Mouse (Mus musculus) C2C12 (cell line): ENCODE measurements around the gene Gm9736. TPM values are rescaled to one million over a fixed set of nuclear protein-coding genes. Genes with fewer than 3 reads are reported as not detected.
"Not testable (repeated sequence)": the region's sequence is repeated elsewhere in the genome, so short reads cannot be mapped to it uniquely, and the experiment has no call there.

Experiments used
- H3K27me3 ChIP-seq: one replicate; pipeline ENCODE4 v1.6.1; 2011; ENCODE audit not compliant: control insufficient read depth, insufficient read depth, insufficient read length
- H3K36me3 ChIP-seq: one replicate; pipeline ENCODE4 v1.6.1; 2011; ENCODE audit not compliant: control insufficient read depth, insufficient read depth
- H3K4me3 ChIP-seq: one replicate; pipeline ENCODE4 v1.5.1; 2011; ENCODE audit warnings: mild to moderate bottlenecking, control low read depth; ENCODE audit not compliant: poor library complexity, insufficient read depth, severe bottlenecking
- H3K79me2 ChIP-seq: one replicate; pipeline ENCODE4 v1.6.1; 2011; ENCODE audit not compliant: control insufficient read depth, insufficient read depth
- H3K79me3 ChIP-seq: one replicate; pipeline ENCODE4 v1.6.1; 2011; ENCODE audit warnings: low read depth, control low read depth
- H3ac ChIP-seq: one replicate; pipeline ENCODE3; 2011; ENCODE audit warnings: low read depth; ENCODE audit not compliant: control insufficient read depth, insufficient read length
- CEBPB ChIP-seq: IDR thresholded peaks from one replicate; pipeline ENCODE4 v1.6.1; 2011; ENCODE audit warnings: low read depth, mild to moderate bottlenecking, control low read depth, moderate library complexity
- CTCF ChIP-seq: IDR thresholded peaks from one replicate; pipeline ENCODE4 v1.5.1; 2011; ENCODE audit not compliant: control insufficient read depth, insufficient read depth, insufficient read length
- FOSL1 ChIP-seq: IDR thresholded peaks from one replicate; pipeline ENCODE4 v1.8.0; 2011; ENCODE audit warnings: mild to moderate bottlenecking, low read length; ENCODE audit not compliant: poor library complexity, insufficient read depth, severe bottlenecking
- MAX ChIP-seq: IDR thresholded peaks from one replicate; pipeline ENCODE4 v1.6.1; 2011; ENCODE audit warnings: mild to moderate bottlenecking, control low read depth
- MYOD1 ChIP-seq: IDR thresholded peaks from one replicate; pipeline ENCODE4 v1.6.1; 2011; ENCODE audit warnings: low read depth; ENCODE audit not compliant: control insufficient read depth, insufficient read length
- MYOG ChIP-seq: IDR thresholded peaks from one replicate; pipeline ENCODE4 v1.6.1; 2011; ENCODE audit not compliant: control insufficient read depth, insufficient read length; ENCODE audit errors: extremely low read depth
- USF1 ChIP-seq: IDR thresholded peaks from one replicate; pipeline ENCODE4 v1.6.1; 2011; ENCODE audit warnings: low read depth, mild to moderate bottlenecking, control low read depth, moderate library complexity
- long read RNA-seq, 2 experiments: library from polyadenylated mRNA; unstranded; transcript quantifications; one replicate each; pipeline ENCODE4 v2.0.0; 2019 to 2020
- polyA plus RNA-seq: library from polyadenylated mRNA; unstranded; fragments of >200 nt; fragmentation: generic; extraction: Trizol; gene quantifications from one replicate; pipeline ENCODE4 v1.2.1, GENCODE M21; 2012; ENCODE audit warnings: missing spikeins

Gene Gm9736
- not detected for polyA plus RNA-seq
- long read RNA-seq, experiment 1, result 0 reads
- long read RNA-seq, experiment 2, result 0 reads

DNA sequence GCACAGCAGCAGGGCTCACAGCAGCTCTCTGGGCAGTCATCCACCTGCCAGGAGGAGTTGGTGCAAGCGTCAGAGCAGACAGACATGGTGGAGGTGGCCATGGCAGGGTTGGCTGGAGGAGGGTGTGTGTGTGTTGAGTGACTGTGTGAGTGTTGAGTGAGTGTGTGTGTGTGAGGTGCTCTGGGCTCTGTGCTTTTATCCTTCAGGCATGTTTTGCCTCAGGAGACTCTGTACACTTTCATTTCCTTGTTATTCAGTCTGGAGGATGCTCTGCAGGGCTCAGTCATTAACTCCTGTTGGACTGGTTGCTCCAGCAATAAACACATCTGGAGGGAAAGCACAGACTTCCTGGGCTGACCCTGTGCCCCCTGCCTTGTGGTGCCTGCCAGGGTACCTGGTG lies at the start of gene Gm9736:
Gene Gm9736 (minus strand): TSS at position 101 of the 400 bp plus-strand sequence.
- H3K79me2 ChIP-seq, H3K79me3 ChIP-seq, H3ac ChIP-seq, H3K27me3 ChIP-seq, H3K36me3 ChIP-seq, H3K4me3 ChIP-seq: not testable (repeated sequence)

GRCm38 (mm10) chr10:77798921-77799508 lies 47.9 kb upstream of the Gm9736 start, which contains the start of gene Gm19668:
TSS of gene Gm19668 (minus strand) at chr10:77799133.
- Histone ChIP-seq H3K4me3 (no peak within 1 kb of the TSS), H3K79me2 (no peaks in the 10 kb centered on the region), H3K27me3 (peaks cover 7% of the 10 kb centered on the region), H3ac (no peak within 1 kb of the TSS), H3K36me3 (no peaks in the 10 kb centered on the region), H3K79me3 (no peaks in the 10 kb centered on the region)
- peak; percentile 19 for TF ChIP-seq MYOD1
- no peak for TF ChIP-seq FOSL1

DNA sequence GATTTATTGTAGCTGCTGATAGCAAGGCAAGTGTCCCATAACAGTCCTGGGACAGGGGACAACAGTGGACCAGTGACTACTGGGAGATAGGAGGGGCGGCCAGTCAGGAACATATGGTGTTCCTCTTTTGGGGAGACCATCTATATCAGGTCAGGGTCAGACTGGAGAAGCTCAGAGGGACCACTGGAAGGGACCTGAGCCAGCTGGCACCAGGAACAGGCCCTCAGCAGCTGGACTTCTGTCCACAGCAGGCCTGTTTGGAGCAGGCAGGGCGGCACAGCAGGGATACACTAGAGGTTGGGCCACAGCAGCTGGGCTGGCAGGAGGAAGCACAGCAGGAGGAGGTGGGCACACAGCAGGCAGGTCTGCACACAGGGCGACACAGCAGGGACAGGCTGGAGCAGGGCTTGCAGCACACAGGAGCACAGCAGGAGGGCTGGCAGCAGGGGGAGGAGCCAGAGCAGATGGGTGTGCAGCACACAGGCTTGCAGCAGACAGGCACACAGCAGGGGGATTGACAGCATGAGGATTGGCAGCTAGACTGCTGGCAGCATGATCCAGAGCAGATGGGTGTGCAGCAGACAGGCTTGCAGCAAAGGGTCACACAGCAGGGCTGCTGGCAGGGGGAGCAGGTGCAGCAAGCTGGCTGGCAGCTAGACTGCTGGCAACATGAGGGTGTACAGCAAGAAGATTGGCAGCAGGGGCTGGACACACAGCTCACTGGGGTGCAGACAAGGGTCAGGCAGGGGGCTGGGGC lies 47.2 kb upstream of the Gm9736 start:
- not testable (repeated sequence) for H3K4me3 ChIP-seq, H3K36me3 ChIP-seq, H3K79me3 ChIP-seq, H3ac ChIP-seq, H3K27me3 ChIP-seq, H3K79me2 ChIP-seq

GRCm38 (mm10) chr10:77797677-77798076 lies 46.5 kb upstream of the Gm9736 start:
- Histone ChIP-seq H3K4me3 (no peak overlapping the region), H3K79me2 (no peaks in the 10 kb centered on the region), H3K27me3 (peaks cover 7% of the 10 kb centered on the region), H3ac (no peak overlapping the region), H3K79me3 (no peaks in the 10 kb centered on the region), H3K36me3 (no peaks in the 10 kb centered on the region)
- no peak for TF ChIP-seq MYOG
- TF ChIP-seq MYOD1, result no peak
- TF ChIP-seq FOSL1, result no peak
- no peak for TF ChIP-seq MAX
- TF ChIP-seq USF1, result no peak
- no peak for TF ChIP-seq CTCF
- TF ChIP-seq CEBPB, result no peak

GRCm38 (mm10) chr10:77794976-77795375 lies 43.8 kb upstream of the Gm9736 start, which contains the start of gene Gm9639:
TSS of gene Gm9639 (minus strand) at chr10:77795076.
- H3K36me3 ChIP-seq, result no peaks in the 10 kb centered on the region
- peaks cover 7% of the 10 kb centered on the region for H3K27me3 ChIP-seq
- no peak within 1 kb of the TSS for H3ac ChIP-seq
- TF ChIP-seq USF1 (no peak), FOSL1 (no peak), CEBPB (no peak), MYOG (no peak), MAX (no peak), CTCF (no peak), MYOD1 (no peak)
- no peak within 1 kb of the TSS for H3K4me3 ChIP-seq
- H3K79me3 ChIP-seq, result no peaks in the 10 kb centered on the region
- H3K79me2 ChIP-seq, result no peaks in the 10 kb centered on the region

DNA sequence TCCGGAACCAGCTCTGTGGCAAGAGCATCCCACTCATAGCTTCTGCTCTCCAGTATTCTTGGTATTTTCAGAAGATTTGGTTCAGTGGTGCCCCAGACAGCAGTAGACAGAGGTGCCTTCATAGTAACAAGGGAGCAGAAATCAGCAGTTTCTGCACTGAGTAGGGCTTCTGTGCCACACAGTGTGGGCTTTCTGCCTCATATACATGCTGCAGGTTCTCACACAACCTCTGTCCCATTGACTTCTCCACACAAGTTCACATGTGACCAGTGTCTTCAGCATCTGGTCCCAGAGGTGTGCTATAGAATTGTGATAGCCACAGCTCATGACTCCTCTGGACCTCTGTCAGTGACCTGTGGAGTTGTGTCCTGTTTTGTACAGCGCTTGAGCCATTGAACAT lies 37.5 kb upstream of the Gm9736 start:
- TF ChIP-seq MAX (no peak), USF1 (no peak), FOSL1 (no peak), CEBPB (no peak), MYOG (no peak), CTCF (no peak), MYOD1 (no peak)
- Histone ChIP-seq H3ac (no peak overlapping the region), H3K27me3 (peaks cover 3% of the 10 kb centered on the region), H3K36me3 (no peaks in the 10 kb centered on the region), H3K79me3 (no peaks in the 10 kb centered on the region), H3K79me2 (no peaks in the 10 kb centered on the region), H3K4me3 (no peak overlapping the region)

GRCm38 (mm10) chr10:77787876-77788275 lies 36.7 kb upstream of the Gm9736 start, which contains the start of gene Gm7137:
TSS of gene Gm7137 (minus strand) at chr10:77788200.
- not testable (repeated sequence) for H3K79me3 ChIP-seq, H3ac ChIP-seq, H3K36me3 ChIP-seq, H3K27me3 ChIP-seq, H3K79me2 ChIP-seq, H3K4me3 ChIP-seq

GRCm38 (mm10) chr10:77783396-77783795 lies 32.2 kb upstream of the Gm9736 start:
- H3K79me2 ChIP-seq, H3K4me3 ChIP-seq, H3K36me3 ChIP-seq, H3K79me3 ChIP-seq, H3ac ChIP-seq, H3K27me3 ChIP-seq: not testable (repeated sequence)

DNA sequence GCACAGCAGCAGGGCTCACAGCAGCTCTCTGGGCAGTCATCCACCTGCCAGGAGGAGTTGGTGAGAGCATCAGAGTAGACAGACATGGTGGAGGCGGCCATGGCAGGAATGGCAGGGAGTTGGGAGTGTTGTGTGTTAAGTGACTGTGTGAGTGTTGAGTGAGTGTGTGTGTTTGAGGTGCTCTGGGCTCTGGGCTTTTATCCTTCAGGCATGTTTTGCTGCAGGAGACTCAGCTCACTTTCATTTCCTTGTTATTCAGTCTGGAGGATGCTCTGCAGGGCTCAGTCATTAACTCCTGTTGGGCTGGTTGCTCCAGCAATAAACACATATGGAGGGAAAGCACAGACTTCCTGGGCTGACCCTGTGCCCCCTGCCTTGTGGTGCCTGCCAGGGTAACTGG lies 31.3 kb upstream of the Gm9736 start, which contains the start of gene Gm3250:
Gene Gm3250 (minus strand): TSS at position 101 of the 400 bp plus-strand sequence.
- not testable (repeated sequence) for H3K27me3 ChIP-seq, H3K4me3 ChIP-seq, H3K79me3 ChIP-seq, H3ac ChIP-seq, H3K79me2 ChIP-seq, H3K36me3 ChIP-seq
